Mouse (Mus musculus) megakaryocyte, embryonic 14.5 days (primary cell): Measurements from ENCODE around the gene Neu4.

Experiments
- FLI1 ChIP-seq: IDR thresholded peaks from 2 replicates; pipeline ENCODE4 v1.6.1; 2012; ENCODE audit warnings: low read length, inconsistent platforms, mixed read lengths
- GATA1 ChIP-seq: IDR thresholded peaks from 3 replicates; pipeline ENCODE4 v1.6.1; 2012; ENCODE audit warnings: mixed read lengths, low read length, inconsistent platforms, borderline replicate concordance

DNA sequence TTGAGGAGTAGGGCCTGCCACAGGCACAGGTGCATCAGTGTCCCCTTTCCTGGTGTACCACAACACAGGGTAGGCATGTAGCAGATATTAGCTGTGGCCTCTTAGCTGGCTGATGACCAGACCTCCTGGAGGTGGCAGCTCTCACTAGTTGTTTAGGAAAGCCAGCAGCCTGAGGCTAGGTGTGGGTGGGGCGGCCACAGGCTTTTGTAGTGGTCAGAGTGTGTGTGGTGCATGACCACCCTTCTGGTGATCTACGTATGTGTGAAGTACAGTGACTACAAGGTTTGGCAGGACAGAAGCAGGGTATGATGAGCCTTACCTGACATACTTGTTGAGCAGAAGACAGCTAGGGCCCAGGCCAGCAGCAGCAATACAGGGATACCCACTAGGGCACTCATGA, 20.1 kb downstream of the Neu4 start:
- TF ChIP-seq GATA1, result no peak
- no peak for TF ChIP-seq FLI1
